Mouse (Mus musculus): ENCODE data around the gene Fbln2. TPM values are rescaled to one million over a fixed set of nuclear protein-coding genes. Genes with fewer than 3 reads are reported as not detected.

The Fbln2 gene
- polyA plus RNA-seq, 1 experiment, result 1,102 TPM

DNA sequence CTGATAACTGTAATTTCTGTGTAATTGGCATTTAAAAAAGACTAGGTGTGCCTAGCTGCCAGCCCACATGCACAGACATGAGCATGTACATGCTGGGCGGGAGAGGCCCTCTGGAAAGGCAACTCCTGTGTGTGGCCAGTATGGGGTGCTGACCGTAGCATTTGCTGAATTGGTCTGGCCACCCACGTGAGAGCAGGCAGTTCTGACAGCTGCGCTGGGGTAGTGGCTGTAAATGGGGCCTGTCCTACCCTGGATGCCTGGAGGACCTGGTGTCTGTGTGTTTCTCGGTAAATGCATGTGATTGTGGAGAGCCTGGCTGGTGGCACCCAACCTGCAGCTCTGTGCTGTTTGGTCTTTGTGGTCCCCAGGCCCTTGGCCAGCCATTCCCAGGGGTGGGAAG lies 69.5 kb downstream of the Fbln2 start:
- H3K4me3 ChIP-seq (ENCODE audit: insufficient read depth, low read length), result no peak overlapping the region
- no peaks in the 10 kb centered on the region for H3K4me1 ChIP-seq (ENCODE audit: control insufficient read depth, insufficient read depth, low read length)
- no peak overlapping the region for H3K27ac ChIP-seq (ENCODE audit: insufficient read depth, low read length)
- TF ChIP-seq POLR2A (IDR thresholded peaks at IDR 0.05; ENCODE audit: low read depth, low read length), result no peak
- no peak for TF ChIP-seq CTCF (IDR thresholded peaks at IDR 0.05; ENCODE audit: borderline replicate concordance, insufficient read depth, low read length)

DNA sequence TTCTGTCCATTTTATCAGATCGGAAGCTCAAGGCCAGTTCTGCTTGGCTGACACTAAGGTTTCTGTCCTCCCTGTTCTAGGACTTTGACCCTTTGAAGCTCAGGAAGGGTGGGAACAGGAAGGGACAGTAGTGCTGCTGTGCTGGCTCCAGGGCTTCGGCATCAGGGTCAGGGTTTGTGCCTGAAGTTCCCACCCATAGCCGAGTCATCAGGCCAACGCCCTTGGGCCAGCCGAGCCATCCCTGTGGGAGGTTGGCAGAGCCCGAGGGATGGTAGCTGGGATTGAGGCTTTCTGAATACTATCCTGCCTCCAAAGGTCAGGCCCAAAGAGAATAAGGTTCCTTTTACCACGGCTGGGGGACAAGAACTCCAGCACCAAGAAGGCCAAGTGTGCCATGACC lies 70.8 kb downstream of the Fbln2 start:
- TF ChIP-seq POLR2A (IDR thresholded peaks at IDR 0.05; ENCODE audit: low read depth, low read length) (no peak), CTCF (IDR thresholded peaks at IDR 0.05; ENCODE audit: borderline replicate concordance, insufficient read depth, low read length) (no peak)
- no peak overlapping the region for H3K4me3 ChIP-seq (ENCODE audit: insufficient read depth, low read length)
- no peak overlapping the region for H3K27ac ChIP-seq (ENCODE audit: insufficient read depth, low read length)
- no peaks in the 10 kb centered on the region for H3K4me1 ChIP-seq (ENCODE audit: control insufficient read depth, insufficient read depth, low read length)

DNA sequence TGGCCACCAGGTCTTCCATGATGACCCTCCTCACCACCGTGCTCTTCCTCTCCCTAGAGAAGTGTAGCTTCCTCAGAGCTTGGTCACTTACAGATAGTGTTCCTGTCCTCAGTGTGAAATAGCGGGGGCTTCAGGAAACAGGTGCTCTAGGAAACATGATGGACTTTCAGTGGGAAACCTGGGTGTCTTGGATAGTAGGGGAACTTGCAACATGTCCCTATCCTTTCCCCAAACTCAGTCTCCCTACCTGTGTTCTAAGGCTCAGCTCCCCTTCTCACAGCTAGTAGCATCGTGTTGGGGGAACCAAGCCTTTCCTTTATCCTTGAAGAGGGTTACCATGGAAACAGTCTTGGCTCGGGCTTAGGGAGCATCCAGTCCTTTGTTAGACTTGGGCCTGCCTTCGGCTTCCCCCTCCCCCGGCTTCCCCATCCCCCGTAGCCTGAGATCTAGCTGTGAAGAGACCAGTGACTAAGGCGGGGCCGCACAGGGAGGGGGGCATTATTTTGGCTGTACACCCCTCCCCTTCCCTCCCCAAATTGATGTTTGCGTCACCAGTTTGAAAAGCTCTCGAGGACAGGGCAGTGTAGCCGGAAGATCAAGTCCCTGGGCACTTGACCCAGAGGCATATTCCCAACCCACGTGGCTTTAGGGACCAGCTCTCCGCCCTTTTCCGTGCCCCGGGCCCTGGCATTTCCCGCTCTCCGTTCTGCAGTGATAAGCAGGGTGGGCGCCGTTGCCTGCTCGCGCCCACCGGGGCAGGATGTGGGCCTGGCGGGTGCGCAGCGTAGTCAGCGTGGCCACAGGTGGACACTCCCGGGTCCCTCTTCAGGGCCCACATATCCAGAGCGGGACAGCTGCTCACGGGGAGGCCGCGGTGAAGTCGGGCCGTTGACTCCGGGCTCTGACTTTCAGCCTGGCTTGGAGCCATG lies 72.5 kb downstream of the Fbln2 start:
- TF ChIP-seq POLR2A (IDR thresholded peaks at IDR 0.05; ENCODE audit: low read depth, low read length) (no peak), CTCF (IDR thresholded peaks at IDR 0.05; ENCODE audit: borderline replicate concordance, insufficient read depth, low read length) (no peak)
- H3K27ac ChIP-seq (ENCODE audit: insufficient read depth, low read length), result no peak overlapping the region
- no peak overlapping the region for H3K4me3 ChIP-seq (ENCODE audit: insufficient read depth, low read length)
- no peaks in the 10 kb centered on the region for H3K4me1 ChIP-seq (ENCODE audit: control insufficient read depth, insufficient read depth, low read length)

DNA sequence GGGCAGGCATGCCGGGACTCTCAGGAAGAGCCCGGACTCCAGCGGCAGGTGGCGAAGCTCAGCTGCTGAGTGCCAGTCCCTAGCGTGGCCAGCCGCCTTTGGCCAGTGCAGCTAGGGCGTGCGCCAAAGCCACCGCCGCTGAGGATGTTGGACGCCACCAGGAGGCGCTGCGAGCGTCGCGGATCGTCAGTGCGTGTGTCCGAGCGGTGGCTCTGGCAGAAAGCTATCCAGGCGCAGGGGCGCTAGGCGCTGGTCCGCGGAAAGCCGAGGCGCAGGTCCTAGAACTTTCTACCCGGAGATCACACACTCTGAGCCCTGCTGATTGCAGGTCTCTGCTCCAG lies 73.2 kb downstream of the Fbln2 start:
- TF ChIP-seq POLR2A (IDR thresholded peaks at IDR 0.05; ENCODE audit: low read depth, low read length), result no peak
- TF ChIP-seq CTCF (IDR thresholded peaks at IDR 0.05; ENCODE audit: borderline replicate concordance, insufficient read depth, low read length), result peak; percentile 99
- no peak overlapping the region for H3K27ac ChIP-seq (ENCODE audit: insufficient read depth, low read length)
- no peak overlapping the region for H3K4me3 ChIP-seq (ENCODE audit: insufficient read depth, low read length)
- no peaks in the 10 kb centered on the region for H3K4me1 ChIP-seq (ENCODE audit: control insufficient read depth, insufficient read depth, low read length)

DNA sequence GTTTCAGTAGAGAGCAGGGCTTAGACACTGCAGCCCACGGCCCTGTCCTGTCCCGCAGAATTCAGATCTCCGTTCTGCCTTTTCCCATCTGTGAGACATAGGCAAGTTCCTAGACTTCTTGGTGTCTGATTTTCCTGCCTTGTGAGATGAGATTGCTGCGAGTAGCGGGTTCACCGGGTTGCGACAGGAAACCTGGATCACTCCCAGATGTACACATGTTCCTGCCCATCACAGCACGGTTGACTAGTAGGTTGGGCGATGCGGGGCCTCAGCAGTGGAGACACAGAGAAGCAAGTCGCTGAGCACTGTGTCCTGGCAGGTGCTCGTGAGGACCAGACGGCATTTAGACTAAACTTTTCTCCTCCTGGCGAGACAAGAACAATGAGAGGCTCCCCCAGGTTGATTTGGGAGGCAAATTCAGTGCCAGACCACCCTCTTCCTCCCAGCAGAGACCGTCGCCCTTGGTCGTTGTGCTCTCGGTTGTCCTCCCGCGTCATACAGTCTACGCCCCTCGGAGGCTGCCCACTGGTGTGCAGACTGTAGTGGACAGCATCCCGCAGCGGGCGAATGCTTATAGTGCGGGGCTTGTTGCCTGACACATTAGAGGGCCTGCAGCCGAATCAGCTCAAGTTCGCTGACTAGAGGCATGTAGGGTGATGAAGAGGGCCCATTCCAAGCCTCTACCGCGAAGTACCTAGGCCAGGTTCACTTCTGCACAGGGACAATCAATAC lies 73.7 kb downstream of the Fbln2 start:
- Histone ChIP-seq H3K27ac (ENCODE audit: insufficient read depth, low read length) (no peak overlapping the region), H3K4me3 (ENCODE audit: insufficient read depth, low read length) (no peak overlapping the region), H3K4me1 (ENCODE audit: control insufficient read depth, insufficient read depth, low read length) (no peaks in the 10 kb centered on the region)
- TF ChIP-seq POLR2A (IDR thresholded peaks at IDR 0.05; ENCODE audit: low read depth, low read length) (no peak), CTCF (IDR thresholded peaks at IDR 0.05; ENCODE audit: borderline replicate concordance, insufficient read depth, low read length) (no peak)

DNA sequence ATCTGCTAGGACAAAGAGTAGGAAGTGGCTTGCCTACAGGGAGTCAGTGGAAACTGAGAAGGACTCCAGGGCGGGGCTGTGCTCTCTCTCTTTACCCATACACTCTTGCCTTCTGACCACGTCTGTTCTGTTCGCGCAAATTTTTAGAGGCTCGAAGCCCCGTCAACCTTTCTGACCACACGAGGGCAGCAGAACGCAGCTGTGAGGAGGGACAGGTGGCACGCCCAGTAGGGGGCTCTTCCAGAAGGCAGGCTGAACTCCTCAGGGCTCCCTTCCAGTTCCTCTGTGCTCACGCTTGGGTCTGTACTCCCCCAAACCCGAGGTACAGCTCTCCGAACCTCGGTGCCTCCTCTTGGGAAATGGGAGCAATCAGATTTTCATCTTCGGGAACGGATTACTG lies 74.4 kb downstream of the Fbln2 start:
- Histone ChIP-seq H3K27ac (ENCODE audit: insufficient read depth, low read length) (no peak overlapping the region), H3K4me3 (ENCODE audit: insufficient read depth, low read length) (no peak overlapping the region), H3K4me1 (ENCODE audit: control insufficient read depth, insufficient read depth, low read length) (no peaks in the 10 kb centered on the region)
- no peak for TF ChIP-seq POLR2A (IDR thresholded peaks at IDR 0.05; ENCODE audit: low read depth, low read length)
- peak; percentile 99 for TF ChIP-seq CTCF (IDR thresholded peaks at IDR 0.05; ENCODE audit: borderline replicate concordance, insufficient read depth, low read length)

DNA sequence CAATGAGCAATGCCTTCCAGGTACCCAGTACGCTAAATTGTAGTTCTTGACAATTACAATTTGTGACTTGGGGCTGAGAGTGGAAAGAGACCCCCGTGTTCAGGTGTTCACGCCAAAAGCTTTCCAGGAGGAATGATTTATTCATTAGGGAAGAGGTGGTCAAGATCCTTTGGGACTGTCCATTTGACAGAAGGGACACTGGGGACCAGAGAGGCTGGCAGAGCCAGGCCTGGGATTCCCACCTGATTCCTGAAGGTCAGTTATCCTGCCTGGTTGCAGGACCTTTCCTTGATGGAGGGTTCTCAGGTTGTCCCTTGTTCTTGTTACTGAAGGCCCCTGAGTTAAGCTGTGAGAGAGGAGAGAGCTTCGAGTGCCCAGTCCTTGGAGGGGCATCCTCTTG lies 74.9 kb downstream of the Fbln2 start:
- no peak for TF ChIP-seq POLR2A (IDR thresholded peaks at IDR 0.05; ENCODE audit: low read depth, low read length)
- no peak for TF ChIP-seq CTCF (IDR thresholded peaks at IDR 0.05; ENCODE audit: borderline replicate concordance, insufficient read depth, low read length)
- Histone ChIP-seq H3K27ac (ENCODE audit: insufficient read depth, low read length) (no peak overlapping the region), H3K4me1 (ENCODE audit: control insufficient read depth, insufficient read depth, low read length) (no peaks in the 10 kb centered on the region), H3K4me3 (ENCODE audit: insufficient read depth, low read length) (no peak overlapping the region)

DNA sequence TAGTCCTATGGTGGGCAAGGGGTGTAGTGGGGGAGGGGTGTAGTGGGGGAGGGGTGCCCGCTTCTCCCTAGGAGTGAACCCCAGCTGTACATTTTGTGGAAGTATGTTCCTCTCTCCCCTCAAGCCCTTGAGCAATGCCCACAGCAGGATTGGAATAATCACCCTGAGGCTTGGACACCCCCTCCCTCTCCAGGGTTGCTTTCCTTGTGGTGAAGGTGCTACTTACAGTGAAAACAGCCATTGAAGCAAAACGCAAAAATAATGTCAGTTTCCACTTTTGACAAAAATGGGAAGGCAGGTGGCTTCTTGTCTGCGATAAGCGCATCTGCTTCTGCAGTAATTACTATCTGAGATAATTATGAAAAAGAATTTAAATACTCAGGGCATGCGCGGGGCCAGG lies 75.4 kb downstream of the Fbln2 start:
- Histone ChIP-seq H3K27ac (ENCODE audit: insufficient read depth, low read length) (no peak overlapping the region), H3K4me1 (ENCODE audit: control insufficient read depth, insufficient read depth, low read length) (no peaks in the 10 kb centered on the region), H3K4me3 (ENCODE audit: insufficient read depth, low read length) (no peak overlapping the region)
- TF ChIP-seq POLR2A (IDR thresholded peaks at IDR 0.05; ENCODE audit: low read depth, low read length) (no peak), CTCF (IDR thresholded peaks at IDR 0.05; ENCODE audit: borderline replicate concordance, insufficient read depth, low read length) (no peak)

DNA sequence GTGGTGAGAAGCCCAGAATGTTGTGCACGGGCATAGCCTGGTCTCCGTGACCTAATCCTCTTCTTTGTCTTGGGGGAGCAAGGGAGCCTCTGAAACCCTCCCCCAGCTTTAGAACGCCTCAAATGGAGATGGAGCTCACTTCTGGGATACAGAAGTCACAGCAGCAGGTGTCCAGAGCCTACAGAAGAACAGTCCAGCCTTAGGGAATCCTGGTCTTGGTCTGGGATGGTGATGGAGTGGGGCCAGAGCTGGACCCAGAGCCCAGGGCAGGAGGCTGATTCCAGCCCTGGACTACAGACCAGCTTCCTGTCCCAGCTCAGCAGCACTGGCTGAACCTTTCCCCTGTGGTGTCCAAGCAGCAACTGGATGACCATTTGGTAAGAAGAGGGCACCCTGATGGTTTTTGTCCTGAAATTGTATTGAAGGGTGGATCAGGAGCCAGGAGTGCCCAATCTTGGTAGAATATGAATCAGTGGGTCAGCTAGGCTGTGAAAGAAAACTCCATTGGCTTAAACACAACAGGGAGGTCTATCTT lies 76.1 kb downstream of the Fbln2 start:
- TF ChIP-seq POLR2A (IDR thresholded peaks at IDR 0.05; ENCODE audit: low read depth, low read length) (no peak), CTCF (IDR thresholded peaks at IDR 0.05; ENCODE audit: borderline replicate concordance, insufficient read depth, low read length) (no peak)
- Histone ChIP-seq H3K27ac (ENCODE audit: insufficient read depth, low read length) (no peak overlapping the region), H3K4me3 (ENCODE audit: insufficient read depth, low read length) (no peak overlapping the region), H3K4me1 (ENCODE audit: control insufficient read depth, insufficient read depth, low read length) (no peaks in the 10 kb centered on the region)

DNA sequence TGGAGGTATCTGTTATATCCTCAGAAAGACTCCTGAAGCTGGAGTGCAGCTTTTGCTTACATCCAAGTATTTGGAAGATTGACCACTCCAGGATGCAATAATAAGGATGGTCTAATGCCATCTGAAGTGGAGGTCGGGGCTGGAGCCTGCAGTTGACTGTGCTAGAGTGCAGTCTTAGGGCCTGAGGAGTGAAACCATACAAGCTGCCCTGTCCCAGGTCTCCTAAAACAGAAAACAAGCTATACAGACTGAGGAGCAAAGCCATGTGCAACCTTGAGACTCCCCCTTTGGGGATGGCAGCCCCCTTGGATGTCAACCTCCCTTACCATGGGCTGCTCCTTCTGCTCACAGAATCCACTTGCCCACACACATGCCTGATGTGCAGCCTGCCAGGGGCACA lies 76.7 kb downstream of the Fbln2 start:
- Histone ChIP-seq H3K4me1 (ENCODE audit: control insufficient read depth, insufficient read depth, low read length) (no peaks in the 10 kb centered on the region), H3K27ac (ENCODE audit: insufficient read depth, low read length) (no peak overlapping the region)
- TF ChIP-seq CTCF (IDR thresholded peaks at IDR 0.05; ENCODE audit: borderline replicate concordance, insufficient read depth, low read length), result no peak
- TF ChIP-seq POLR2A (IDR thresholded peaks at IDR 0.05; ENCODE audit: low read depth, low read length), result no peak

More for the DNA sequence above, 76.7 kb downstream of the Fbln2 start:
- H3K4me3 ChIP-seq (ENCODE audit: insufficient read depth, low read length), result no peak overlapping the region
